Comparison of ENCODE assay signal across 21 mouse cellular contexts in the genomic region with DNA sequence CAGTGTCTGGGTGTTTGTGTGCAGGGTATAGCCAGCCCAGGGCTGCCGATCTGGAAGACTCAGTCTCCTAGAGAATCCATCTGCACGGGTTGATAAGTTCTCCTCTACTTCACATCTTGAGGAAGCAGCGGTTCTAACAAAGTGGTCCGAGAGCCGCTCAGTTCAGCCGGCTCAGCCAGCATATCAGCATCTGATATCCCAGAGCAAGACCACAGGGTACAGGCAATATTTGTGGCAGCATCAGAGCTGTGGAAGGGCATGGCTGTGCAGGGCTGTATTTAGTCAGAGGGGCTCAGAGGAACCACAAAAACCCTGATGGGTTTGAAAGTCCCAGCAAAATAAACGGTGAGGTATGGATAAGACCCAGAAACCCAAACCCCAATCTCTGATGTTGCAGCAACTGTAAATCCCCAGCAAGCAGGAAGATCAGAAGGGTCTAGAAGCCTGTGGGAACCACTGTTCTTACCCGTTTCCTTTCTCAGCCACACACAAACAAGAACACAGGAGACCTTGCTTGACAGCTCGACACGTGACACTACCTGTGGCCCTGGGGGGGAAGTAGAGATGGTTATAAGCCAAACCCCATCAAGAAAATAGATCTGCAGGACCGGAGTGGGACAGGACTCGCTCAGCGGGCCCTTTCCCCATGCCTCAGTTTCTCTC. TPM values are rescaled to one million over a fixed set of nuclear protein-coding genes. Genes with fewer than 3 reads are reported as not detected.
DNase-seq lines count a peak whose midpoint lies in the region; ATAC-seq and TF ChIP-seq lines count a peak whose summit lies in the region.
"Had no signal": no experiment of that assay in that cellular context is flagged by ENCODE, and none has a peak within 500 bp of the region (broad histone marks: within the 10 kb centered on the region; RNA-seq: fewer than 3 reads in every experiment).

No protein-coding gene starts in this region.

- no peak for ATAC-seq in embryonic facial prominence, embryonic 14.5 days (ENCODE audit: low read depth)
- ATAC-seq in common myeloid progenitor, adult 5-6 weeks (replicated peaks; ENCODE audit: low read depth, poor library complexity, severe bottlenecking): peak; percentile 95
- ATAC-seq: intestine, postnatal 0 days had no signal

- no peak overlapping the region for H3K9ac ChIP-seq in embryonic facial prominence, embryonic 14.5 days (ENCODE audit: low read depth, low read length)
- H3K9ac ChIP-seq: embryonic facial prominence, embryonic 12.5 days; hindbrain, embryonic 14.5 days; limb, embryonic 12.5 days; liver, embryonic 13.5 days; neural tube, embryonic 13.5 days had no signal

- peak; percentile 32 for DNase-seq in embryonic facial prominence, embryonic 14.5 days (ENCODE audit: low spot score)
- DNase-seq in embryonic facial prominence, embryonic 10.5 days (ENCODE audit: low spot score): no peak
- DNase-seq in naive thymus-derived CD4-positive, alpha-beta T cell, adult 2 months (ENCODE audit: low read depth): peak; percentile 81
- DNase-seq in thymus, postnatal 36 days: peak; percentile 39 to 52
- no peak for DNase-seq in heart, postnatal 25 days (ENCODE audit: low spot score)
- no peak for DNase-seq in cerebellum, postnatal 25 days
- no peak for DNase-seq in left cerebral cortex, adult 2 months (ENCODE audit: extremely low spot score in 1 of 2, low spot score in 2 of 2)
- DNase-seq: cerebellum, postnatal 14 days; gastrocnemius, postnatal 14 days; kidney, postnatal 10 days; liver, embryonic 13.5 days had no signal

- H3K27me3 ChIP-seq in embryonic facial prominence, embryonic 14.5 days (replicated peaks; ENCODE audit: control insufficient read depth, insufficient read depth, low read length): no peaks in the 10 kb centered on the region
- no peaks in the 10 kb centered on the region for H3K27me3 ChIP-seq in embryonic facial prominence, embryonic 10.5 days (replicated peaks; ENCODE audit: low read depth, poor library complexity, severe bottlenecking)
- H3K27me3 ChIP-seq: embryonic facial prominence, embryonic 12.5 days; limb, embryonic 12.5 days; liver, embryonic 13.5 days; neural tube, embryonic 13.5 days had no signal

- no peak overlapping the region for H3K4me3 ChIP-seq in embryonic facial prominence, embryonic 14.5 days (ENCODE audit: low read depth, low read length)
- no peak overlapping the region for H3K4me3 ChIP-seq in embryonic facial prominence, embryonic 10.5 days
- no peak overlapping the region for H3K4me3 ChIP-seq in left cerebral cortex, adult 2 months
- H3K4me3 ChIP-seq: embryonic facial prominence, embryonic 12.5 days; forebrain, embryonic 10.5 days; limb, embryonic 12.5 days; liver, embryonic 13.5 days; megakaryocyte, embryonic 14.5 days; neural tube, embryonic 13.5 days had no signal

- intact Hi-C loops in heart, postnatal 25 days (cut with DNase I): no loop called here
- intact Hi-C loops in left cerebral cortex, adult 2 months (cut with DNase I): no loop called here

- H3K4me2 ChIP-seq in embryonic facial prominence, embryonic 14.5 days (ENCODE audit: low read depth, low read length): no peak overlapping the region
- H3K4me2 ChIP-seq: embryonic facial prominence, embryonic 12.5 days; hindbrain, embryonic 14.5 days; limb, embryonic 12.5 days; liver, embryonic 13.5 days; neural tube, embryonic 13.5 days had no signal

- TF ChIP-seq CTCF in left cerebral cortex, adult 2 months (IDR thresholded peaks at IDR 0.05): no peak

- no peak overlapping the region for H3K27ac ChIP-seq in embryonic facial prominence, embryonic 14.5 days (replicated peaks; ENCODE audit: low read depth, low read length)
- no peak overlapping the region for H3K27ac ChIP-seq in embryonic facial prominence, embryonic 10.5 days (replicated peaks)
- no peak overlapping the region for H3K27ac ChIP-seq in left cerebral cortex, adult 2 months
- H3K27ac ChIP-seq: embryonic facial prominence, embryonic 12.5 days; forebrain, embryonic 10.5 days; hindbrain, embryonic 14.5 days; limb, embryonic 12.5 days; liver, embryonic 13.5 days; neural tube, embryonic 13.5 days had no signal

- no peaks in the 10 kb centered on the region for H3K9me3 ChIP-seq in embryonic facial prominence, embryonic 14.5 days (ENCODE audit: control insufficient read depth, low read length)
- no peaks in the 10 kb centered on the region for H3K9me3 ChIP-seq in embryonic facial prominence, embryonic 10.5 days
- H3K9me3 ChIP-seq: embryonic facial prominence, embryonic 12.5 days; forebrain, embryonic 10.5 days; limb, embryonic 12.5 days; liver, embryonic 13.5 days; megakaryocyte, embryonic 14.5 days; neural tube, embryonic 13.5 days had no signal

- no peaks in the 10 kb centered on the region for H3K36me3 ChIP-seq in embryonic facial prominence, embryonic 14.5 days (ENCODE audit: control insufficient read depth, insufficient read depth, low read length)
- H3K36me3 ChIP-seq in embryonic facial prominence, embryonic 10.5 days (replicated peaks): no peaks in the 10 kb centered on the region
- H3K36me3 ChIP-seq: embryonic facial prominence, embryonic 12.5 days; forebrain, embryonic 10.5 days; limb, embryonic 12.5 days; liver, embryonic 13.5 days; neural tube, embryonic 13.5 days had no signal

- 78% methylated on average over 13 of the region's 13 CpGs for WGBS in embryonic facial prominence, embryonic 14.5 days
- 87% methylated on average over 13 of the region's 13 CpGs for WGBS in embryonic facial prominence, embryonic 10.5 days

- H3K4me1 ChIP-seq in embryonic facial prominence, embryonic 14.5 days (ENCODE audit: control insufficient read depth, insufficient read depth, low read length): no peaks in the 10 kb centered on the region
- H3K4me1 ChIP-seq in embryonic facial prominence, embryonic 10.5 days: peaks cover 13% of the 10 kb centered on the region
- H3K4me1 ChIP-seq: liver, embryonic 13.5 days; neural tube, embryonic 13.5 days had no signal

RNA-seq across cellular contexts. Expression of gene Prf1, which starts 8.4 kb away (rescaled TPM):
- 0.14 TPM in 1 of 2 replicates, not detected in the other for polyA plus RNA-seq in embryonic facial prominence, embryonic 14.5 days (2014; fragmentation: Nextera tagmentation; extraction: Ambion mirVana)
- polyA plus RNA-seq in embryonic facial prominence, embryonic 10.5 days (2016; fragmentation: Nextera tagmentation; extraction: Ambion mirVana): not detected in 2 replicates
- not detected in 2 replicates for total RNA-seq in common myeloid progenitor, adult 5-6 weeks (2017)
- total RNA-seq in heart, postnatal 25 days (2021): not detected
- not detected for total RNA-seq in left cerebral cortex, adult 2 months (2021)
- total RNA-seq: gastrocnemius, postnatal 14 days; left cerebral cortex, adult 8-10 months; midbrain, postnatal 0 days had no signal
- polyA plus RNA-seq: embryonic facial prominence, embryonic 12.5 days; forebrain, embryonic 10.5 days; intestine, postnatal 0 days; limb, embryonic 12.5 days; liver, embryonic 13.5 days; midbrain, postnatal 0 days; neural tube, embryonic 13.5 days had no signal

RNA-seq across cellular contexts. Expression of gene Adamts14, which starts 32.8 kb away (rescaled TPM):
- 7.2 and 7.3 TPM in 2 replicates for polyA plus RNA-seq in embryonic facial prominence, embryonic 14.5 days (2014; fragmentation: Nextera tagmentation; extraction: Ambion mirVana)
- 0.40 and 0.42 TPM in 2 replicates for polyA plus RNA-seq in embryonic facial prominence, embryonic 10.5 days (2016; fragmentation: Nextera tagmentation; extraction: Ambion mirVana)
- total RNA-seq in common myeloid progenitor, adult 5-6 weeks (2017): 0.14 TPM in 1 of 2 replicates, not detected in the other
- total RNA-seq in heart, postnatal 25 days (2021): 1 to 10 TPM; 1.6 to 2.4 TPM
- total RNA-seq in left cerebral cortex, adult 2 months (2021): under 1 TPM; 0.20 to 0.30 TPM

Comparison
In these comparisons a context has a peak if more than half of its experiments do, and no peak if none do; other contexts are left out.
1. DNase-seq: peak in embryonic facial prominence, embryonic 14.5 days (single experiment), naive thymus-derived CD4-positive, alpha-beta T cell, adult 2 months (single experiment) and thymus, postnatal 36 days (2 of 2); none in embryonic facial prominence, embryonic 10.5 days (single experiment), heart, postnatal 25 days (single experiment), cerebellum, postnatal 25 days (0 of 2) and left cerebral cortex, adult 2 months (0 of 2).